Mouse (Mus musculus) ES-E14 (cell line): ENCODE measurements at regions not wholly inside any gene's neighbourhood (a gene's known extent, or its start where the extent isn't known, plus 50 kb on each side); places are given as distances from the start of the nearest gene placed in this dataset.

Experiments used
- DNase-seq: peaks from one replicate; pipeline ENCODE4 v3.0.0-alpha.2; 2013; ENCODE audit warnings: low read depth, low spot score
- H3K27ac ChIP-seq: 2 replicates; pipeline ENCODE4 v1.5.1; 2012; ENCODE audit warnings: low read depth, mild to moderate bottlenecking, low read length, moderate library complexity, mixed read lengths; ENCODE audit not compliant: poor library complexity, insufficient read depth, severe bottlenecking
- H3K36me3 ChIP-seq: 2 replicates; pipeline ENCODE4 v1.6.1; 2012; ENCODE audit warnings: mild to moderate bottlenecking, low read length, moderate library complexity, mixed read lengths; ENCODE audit not compliant: control insufficient read depth, poor library complexity, insufficient read depth, severe bottlenecking
- H3K4me1 ChIP-seq, 2 experiments: fragments of 150-350 bp in 1 of 2; sonication (generic) in 1 of 2; 2 replicates each; pipeline ENCODE4 v1.6.1; 2012; ENCODE audit warnings: low read length in 2 of 2, mild to moderate bottlenecking in 1 of 2, mixed read lengths in 1 of 2; ENCODE audit not compliant: control insufficient read depth in 2 of 2, insufficient read depth in 2 of 2, poor library complexity in 1 of 2
- H3K4me3 ChIP-seq, 2 experiments: fragments of 150-350 bp in 1 of 2; sonication (generic) in 1 of 2; 2 replicates each; pipeline ENCODE4 v1.5.1; 2012; ENCODE audit warnings: low read length in 2 of 2, low read depth in 1 of 2, mild to moderate bottlenecking in 1 of 2, mixed read lengths in 1 of 2; ENCODE audit not compliant: insufficient read depth in 1 of 2, poor library complexity in 1 of 2, severe bottlenecking in 1 of 2
- H3K9ac ChIP-seq: 2 replicates; pipeline ENCODE4 v1.6.1; 2012; ENCODE audit warnings: low read depth, mild to moderate bottlenecking, low read length, mixed read lengths; ENCODE audit not compliant: poor library complexity, insufficient read depth, severe bottlenecking
- H3K9me3 ChIP-seq: fragments of 150-350 bp; sonication (generic); 2 replicates; pipeline ENCODE4 v1.6.1; 2012; ENCODE audit warnings: low read depth, mild to moderate bottlenecking, low read length; ENCODE audit not compliant: control insufficient read depth, insufficient read depth
- CHD2 ChIP-seq: IDR thresholded peaks from 2 replicates; pipeline ENCODE4 v1.6.1; 2014; ENCODE audit warnings: mild to moderate bottlenecking, low read depth, low read length, inconsistent platforms
- HCFC1 ChIP-seq: IDR thresholded peaks from 2 replicates; pipeline ENCODE4 v1.6.1; 2012; ENCODE audit warnings: low read length, inconsistent platforms, borderline replicate concordance; ENCODE audit not compliant: insufficient read depth
- MAFK ChIP-seq: IDR thresholded peaks from 2 replicates; pipeline ENCODE4 v1.6.1; 2014; ENCODE audit warnings: mild to moderate bottlenecking, low read depth, low read length, inconsistent platforms; ENCODE audit not compliant: insufficient read depth
- ZC3H11A ChIP-seq: IDR thresholded peaks from 2 replicates; pipeline ENCODE4 v1.6.1; 2012; ENCODE audit warnings: low read depth, mild to moderate bottlenecking, inconsistent platforms, low read length, borderline replicate concordance
- ZNF384 ChIP-seq: IDR thresholded peaks from 2 replicates; pipeline ENCODE4 v1.6.1; 2012; ENCODE audit warnings: low read depth, low read length, inconsistent platforms
- in situ Hi-C, 2 experiments: fragments of 600-800 bp; cut with MboI; formaldehyde crosslinking; loops; one replicate each; pipeline ENCODE4 v1.15.1; 2025; ENCODE audit warnings: low sequenced_read_pairs in 2 of 2, inconsistent platforms in 1 of 2; ENCODE audit not compliant: unreplicated experiment in 2 of 2

DNA sequence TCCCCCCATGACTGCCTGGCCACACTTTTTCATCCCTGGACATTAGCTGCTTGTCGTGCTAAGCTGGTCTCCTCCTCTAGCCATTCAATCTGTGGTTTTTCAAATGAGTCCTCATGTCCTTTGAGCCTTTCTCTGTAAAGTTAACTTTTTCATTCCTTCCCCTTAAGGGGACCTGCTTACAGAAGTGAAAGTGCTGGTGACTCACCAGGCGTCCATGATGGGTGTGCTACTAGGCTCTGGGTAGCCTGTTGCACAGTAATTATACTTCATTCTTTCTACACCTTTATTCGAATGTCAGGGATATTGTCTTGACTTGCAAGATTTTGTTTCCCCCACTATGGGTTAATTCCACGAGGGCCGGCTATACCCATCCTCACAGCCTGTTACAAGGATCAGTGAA lies 63.2 kb downstream of the Gm26897 start:
- TF ChIP-seq ZC3H11A, result no peak
- TF ChIP-seq HCFC1, result no peak
- TF ChIP-seq MAFK, result no peak
- TF ChIP-seq ZNF384, result no peak
- TF ChIP-seq CHD2, result no peak
- DNase-seq, result no peak
- Histone ChIP-seq H3K9me3 (no peaks in the 10 kb centered on the region), H3K36me3 (no peaks in the 10 kb centered on the region), H3K4me1 (peaks cover 0 to 2% of the 10 kb centered on the region in 2 experiments; a peak in 1 of 4 replicates), H3K4me3 (no peak overlapping the region), H3K27ac (no peak overlapping the region), H3K9ac (no peak overlapping the region)
- in situ Hi-C loops, result no loop called here

DNA sequence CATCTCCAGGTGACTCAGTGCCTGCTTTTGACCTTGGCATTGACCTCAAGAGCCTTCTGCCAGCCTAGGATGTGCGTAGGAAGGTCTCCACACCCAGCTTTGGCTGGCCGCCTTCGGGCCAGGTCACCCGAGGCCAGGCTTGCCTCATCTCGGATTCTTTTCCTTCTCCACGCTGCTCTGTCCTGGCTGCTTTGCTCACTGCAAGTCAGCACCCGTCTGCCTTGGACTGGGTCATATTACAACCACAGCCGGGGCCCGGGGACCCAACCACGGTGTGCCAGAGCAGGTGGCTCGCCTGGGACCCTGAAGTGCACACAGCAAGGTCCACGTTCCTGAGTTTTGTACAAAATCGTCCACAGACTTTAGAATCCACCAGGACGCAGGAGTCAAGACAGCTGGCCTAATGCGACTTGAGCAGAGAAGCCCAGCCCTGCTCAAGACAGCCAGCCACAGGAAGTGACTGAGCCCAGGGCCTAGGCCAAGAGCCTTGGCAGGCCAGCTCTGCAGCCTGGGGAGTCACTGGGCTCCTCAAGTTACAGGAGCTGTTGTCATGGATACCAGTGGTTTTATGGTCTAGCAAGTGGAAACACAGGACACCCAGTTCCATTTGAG lies 66.1 kb downstream of the Gm26897 start:
- no peak for DNase-seq
- Histone ChIP-seq H3K4me1 (no peaks in the 10 kb centered on the region), H3K4me3 (no peak overlapping the region), H3K36me3 (no peaks in the 10 kb centered on the region), H3K9me3 (no peaks in the 10 kb centered on the region), H3K9ac (no peak overlapping the region), H3K27ac (no peak overlapping the region)
- in situ Hi-C loops, result no loop called here
- TF ChIP-seq HCFC1 (no peak), ZC3H11A (no peak), MAFK (no peak), ZNF384 (no peak), CHD2 (no peak)

DNA sequence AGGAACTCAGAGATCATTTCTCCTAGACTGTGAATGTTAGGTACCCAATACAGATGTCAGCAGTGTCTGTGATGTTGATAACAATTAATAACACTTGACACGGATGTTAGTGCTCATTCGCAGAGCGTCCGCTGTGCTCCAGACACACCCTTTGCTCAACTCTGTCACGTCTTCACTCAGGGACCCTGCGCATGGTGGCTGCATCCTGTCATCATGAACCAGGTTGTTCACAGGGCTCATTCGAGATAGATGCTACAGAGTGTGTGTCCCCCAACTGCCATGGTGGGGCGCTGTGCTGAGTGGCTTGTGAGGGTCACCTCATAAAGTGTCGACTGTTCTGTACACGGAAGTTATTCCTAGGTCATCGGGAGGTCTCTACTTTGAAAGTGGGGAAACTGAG lies 66.8 kb downstream of the Gm26897 start:
- no peaks in the 10 kb centered on the region for H3K9me3 ChIP-seq
- in situ Hi-C loops, result no loop called here
- TF ChIP-seq MAFK (no peak), HCFC1 (no peak), CHD2 (no peak)
- no peak for DNase-seq
- H3K27ac ChIP-seq, result no peak overlapping the region; the same call in 1 of the 2 replicates
- H3K4me3 ChIP-seq, result no peak overlapping the region
- no peak overlapping the region for H3K9ac ChIP-seq
- no peaks in the 10 kb centered on the region for H3K36me3 ChIP-seq
- peaks cover 0 to under 1% of the 10 kb centered on the region in 2 experiments; a peak in 1 of 4 replicates for H3K4me1 ChIP-seq

DNA sequence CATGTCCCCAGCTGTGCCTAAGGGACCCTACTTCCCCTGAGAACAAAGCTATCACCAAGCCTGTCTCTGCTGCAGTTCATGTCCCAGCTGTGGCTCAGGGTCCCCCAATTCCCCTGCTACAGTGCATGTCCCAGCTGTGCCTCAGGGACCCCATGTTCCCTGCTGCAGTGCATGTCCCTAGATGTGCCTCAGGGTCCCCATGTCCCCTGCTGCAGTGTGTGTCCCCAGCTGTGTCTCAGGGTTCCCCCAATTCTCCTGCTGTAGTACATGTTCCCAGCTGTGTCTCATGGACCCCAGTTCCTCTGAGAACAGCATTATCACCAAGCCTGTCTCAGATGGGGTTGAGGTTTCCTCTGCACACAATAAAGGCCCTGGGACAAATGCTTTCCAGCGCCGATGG lies 67.3 kb downstream of the Gm26897 start:
- Histone ChIP-seq H3K27ac (no peak overlapping the region), H3K4me1 (peaks cover 0 to 2% of the 10 kb centered on the region in 2 experiments; a peak in 1 of 4 replicates)

DNA sequence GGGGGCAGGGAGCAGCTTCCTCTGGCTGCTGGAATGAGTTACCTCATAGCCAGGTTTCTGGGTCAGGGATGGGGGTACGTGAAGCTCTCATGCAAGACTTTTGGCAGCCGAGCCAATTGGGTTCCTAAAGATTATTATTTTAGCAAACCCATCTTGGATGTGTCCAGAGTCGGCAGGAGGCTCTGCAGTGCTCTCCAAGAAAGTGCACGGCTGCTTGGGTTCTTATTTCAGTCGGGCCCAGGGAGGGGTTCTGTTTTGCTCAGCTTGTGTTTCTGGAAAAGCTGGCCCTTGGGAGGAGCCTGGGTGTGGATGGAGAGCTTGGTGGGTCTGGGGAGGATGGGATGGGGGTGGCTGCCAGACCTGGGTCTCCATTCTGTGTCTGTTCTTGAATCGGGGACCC lies 70.8 kb downstream of the Gm26897 start:
- no peaks in the 10 kb centered on the region for H3K9me3 ChIP-seq
- H3K4me3 ChIP-seq, result no peak overlapping the region
- TF ChIP-seq ZNF384, result no peak
- no peak for TF ChIP-seq HCFC1
- no peak for TF ChIP-seq CHD2
- TF ChIP-seq ZC3H11A, result no peak
- TF ChIP-seq MAFK, result no peak
- H3K9ac ChIP-seq, result no peak overlapping the region
- no peak overlapping the region for H3K27ac ChIP-seq
- H3K4me1 ChIP-seq, result peaks cover 2 to 9% of the 10 kb centered on the region in 2 experiments; a peak in 1 of 4 replicates
- in situ Hi-C loops, result no loop called here
- DNase-seq, result no peak
- no peaks in the 10 kb centered on the region for H3K36me3 ChIP-seq

More for the DNA sequence above, 67.3 kb downstream of the Gm26897 start:
- Histone ChIP-seq H3K9me3 (no peaks in the 10 kb centered on the region), H3K9ac (no peak overlapping the region), H3K4me3 (no peak overlapping the region), H3K36me3 (no peaks in the 10 kb centered on the region)
- no peak for TF ChIP-seq CHD2
- in situ Hi-C loops, result no loop called here
- DNase-seq, result no peak
